ENCODE assay signal across 8 mouse cellular contexts in genomic region chr5:142401641-142402625, GRCm38 (mm10). TPM values are rescaled to one million over a fixed set of nuclear protein-coding genes. Genes with fewer than 3 reads are reported as not detected.
DNase-seq lines count a peak whose midpoint lies in the region; ATAC-seq lines count a peak whose summit lies in the region.

No protein-coding gene starts in this region.

- under 1% methylated on average over 67 of the region's 67 CpGs for WGBS in heart, embryonic 15.5 days
- WGBS in liver, embryonic 12.5 days (ENCODE audit: insufficient replicate concordance), result 1% methylated on average over 65 of the region's 67 CpGs
- under 1% methylated on average over 64 of the region's 67 CpGs for WGBS in neural tube, embryonic 11.5 days

- peak overlapping the region; percentile 89 for H3K27ac ChIP-seq in heart, embryonic 15.5 days
- peak overlapping the region; percentile 89 for H3K27ac ChIP-seq in liver, embryonic 12.5 days
- H3K27ac ChIP-seq in neural tube, embryonic 11.5 days (ENCODE audit: low read depth, low read length), result peak overlapping the region; percentile 67

- H3K4me1 ChIP-seq in heart, embryonic 15.5 days (replicated peaks), result peaks cover 45% of the 10 kb centered on the region
- H3K4me1 ChIP-seq in liver, embryonic 12.5 days, result peaks cover 70% of the 10 kb centered on the region
- peaks cover 23% of the 10 kb centered on the region for H3K4me1 ChIP-seq in neural tube, embryonic 11.5 days (ENCODE audit: control insufficient read depth, insufficient read depth, low read length)

- H3K4me3 ChIP-seq in heart, embryonic 15.5 days, result peak overlapping the region; percentile 74
- peak overlapping the region; percentile 94 for H3K4me3 ChIP-seq in liver, embryonic 12.5 days
- peak overlapping the region; percentile 78 for H3K4me3 ChIP-seq in neural tube, embryonic 11.5 days (ENCODE audit: low read depth, low read length)

- H3K4me2 ChIP-seq in heart, embryonic 15.5 days, result peak overlapping the region; percentile 86
- H3K4me2 ChIP-seq in liver, embryonic 12.5 days, result peak overlapping the region; percentile 98
- H3K4me2 ChIP-seq in neural tube, embryonic 11.5 days (ENCODE audit: low read depth), result peak overlapping the region; percentile 93

- H3K36me3 ChIP-seq in heart, embryonic 15.5 days, result no peaks in the 10 kb centered on the region; the same call in 1 of the 2 replicates
- peaks cover 22% of the 10 kb centered on the region for H3K36me3 ChIP-seq in liver, embryonic 12.5 days
- no peaks in the 10 kb centered on the region for H3K36me3 ChIP-seq in neural tube, embryonic 11.5 days (ENCODE audit: control insufficient read depth, insufficient read depth, low read length)

- peak; percentile 34 for ATAC-seq in common myeloid progenitor, adult 5-6 weeks (replicated peaks; ENCODE audit: low read depth, poor library complexity, severe bottlenecking)
- ATAC-seq in heart, embryonic 15.5 days (replicated peaks; ENCODE audit: insufficient number of reproducible peaks, insufficient read depth, low FRiP score, low read depth), result peak; percentile 42
- ATAC-seq in liver, embryonic 12.5 days, result peak; percentile 73
- peak; percentile 60 for ATAC-seq in neural tube, embryonic 11.5 days (ENCODE audit: insufficient read depth, low FRiP score, low TSS enrichment)

- H3K9ac ChIP-seq in heart, embryonic 15.5 days, result peak overlapping the region; percentile 87
- peak overlapping the region; percentile 94 for H3K9ac ChIP-seq in liver, embryonic 12.5 days
- H3K9ac ChIP-seq in neural tube, embryonic 11.5 days (ENCODE audit: low read length), result peak overlapping the region; percentile 88

- DNase-seq in gastrocnemius, adult 18-20 months (ENCODE audit: low spot score), result peak; percentile 38
- DNase-seq in gastrocnemius, postnatal 10 days, result no peak
- DNase-seq in CD8-positive naive resting alpha-beta T cell, adult 2 months (ENCODE audit: low read depth in 2 of 2, low spot score in 2 of 2), result peak; percentile 11 to 44
- no peak for DNase-seq in neural tube, embryonic 11.5 days (ENCODE audit: low spot score)
- DNase-seq in left cerebral cortex, adult 8-10 months (ENCODE audit: low spot score in 2 of 2), result no peak

- H3K9me3 ChIP-seq in heart, embryonic 15.5 days (replicated peaks), result no peaks in the 10 kb centered on the region
- H3K9me3 ChIP-seq in liver, embryonic 12.5 days (replicated peaks), result no peaks in the 10 kb centered on the region
- H3K9me3 ChIP-seq in neural tube, embryonic 11.5 days (ENCODE audit: control insufficient read depth, low read length), result no peaks in the 10 kb centered on the region

- no peaks in the 10 kb centered on the region for H3K27me3 ChIP-seq in heart, embryonic 15.5 days
- H3K27me3 ChIP-seq in liver, embryonic 12.5 days (replicated peaks), result no peaks in the 10 kb centered on the region
- H3K27me3 ChIP-seq in neural tube, embryonic 11.5 days (ENCODE audit: control insufficient read depth, insufficient read depth, low read length), result no peaks in the 10 kb centered on the region

RNA-seq across cellular contexts. Expression of gene Foxk1, which starts 0.6 kb away (rescaled TPM):
- total RNA-seq in gastrocnemius, adult 18-20 months (2021), result 10 to 100 TPM; 14.5 to 16.4 TPM
- 10 to 100 TPM; 17.5 to 19.1 TPM for total RNA-seq in gastrocnemius, postnatal 10 days (2021)
- total RNA-seq in common myeloid progenitor, adult 5-6 weeks (2017), result 8.2 and 11.7 TPM in 2 replicates
- 3.1 and 4.2 TPM in 2 replicates for polyA plus RNA-seq in heart, embryonic 15.5 days (2015; fragmentation: Nextera tagmentation; extraction: Ambion mirVana)
- 3.1 and 4.1 TPM in 2 replicates for polyA plus RNA-seq in liver, embryonic 12.5 days (2016; fragmentation: Nextera tagmentation; extraction: Ambion mirVana)
- 3.9 and 4.7 TPM in 2 replicates for polyA plus RNA-seq in neural tube, embryonic 11.5 days (2014; fragmentation: Nextera tagmentation; extraction: Ambion mirVana)
- total RNA-seq in left cerebral cortex, adult 8-10 months (2022), result 10 to 100 TPM; 39.6 to 43.1 (median 42.7) TPM

Comparison
In these comparisons a context has a peak if more than half of its experiments do, and no peak if none do; other contexts are left out.
1. DNase-seq: peak in gastrocnemius, adult 18-20 months (single experiment) and CD8-positive naive resting alpha-beta T cell, adult 2 months (2 of 2); none in gastrocnemius, postnatal 10 days (single experiment), neural tube, embryonic 11.5 days (single experiment) and left cerebral cortex, adult 8-10 months (0 of 2).
2. Peak in every context shown above with its lines, with median percentiles within 50 percentile points of each other: ATAC-seq, H3K27ac ChIP-seq, H3K4me2 ChIP-seq, H3K4me3 ChIP-seq and H3K9ac ChIP-seq.